Mouse (Mus musculus): ENCODE results near the gene Smg5. TPM values are rescaled to one million over a fixed set of nuclear protein-coding genes. Genes with fewer than 3 reads are reported as not detected.

The Smg5 gene
- polyA plus RNA-seq, 1 experiment from 2014 or later, result 57.2 TPM

DNA sequence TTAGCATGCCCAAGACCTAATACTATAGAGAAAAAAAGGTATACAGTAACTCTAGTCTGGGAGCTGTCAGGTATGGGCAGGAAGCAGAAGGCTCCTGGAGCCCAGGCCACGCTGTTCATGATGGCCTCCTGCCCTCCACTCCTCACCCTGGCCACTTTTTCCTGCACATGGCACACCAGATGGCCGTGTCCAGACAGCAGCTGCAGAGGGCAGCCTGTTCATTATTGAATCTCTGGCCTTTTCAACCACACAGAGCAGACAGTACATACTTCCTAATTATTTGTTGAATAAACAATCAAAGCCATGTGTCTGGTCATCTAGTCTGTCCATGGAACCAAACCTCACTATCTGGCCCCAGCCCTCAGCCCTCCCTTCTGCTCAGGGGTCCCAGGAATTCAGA, 62.6 kb downstream of the Smg5 start:
- H3K4me2 ChIP-seq (ENCODE audit: low read depth), result no peak overlapping the region
- H3K27ac ChIP-seq (ENCODE audit: low read depth, low read length), result no peak overlapping the region
- DNase-seq (ENCODE audit: low spot score), result no peak
- H3K4me1 ChIP-seq (ENCODE audit: control insufficient read depth, insufficient read depth, low read length), result no peaks in the 10 kb centered on the region
- no peak overlapping the region for H3K9ac ChIP-seq (ENCODE audit: low read length)
- no peak overlapping the region for H3K4me3 ChIP-seq (ENCODE audit: low read depth, low read length)
- H3K36me3 ChIP-seq (ENCODE audit: control insufficient read depth, insufficient read depth, low read length), result peaks cover 2% of the 10 kb centered on the region; the same call in 1 of the 2 replicates
- WGBS, result 88% methylated on average over 2 of the region's 2 CpGs
- no peaks in the 10 kb centered on the region for H3K27me3 ChIP-seq (ENCODE audit: control insufficient read depth, insufficient read depth, low read length)
- ATAC-seq (ENCODE audit: insufficient read depth, low FRiP score, low TSS enrichment), result no peak
- H3K9me3 ChIP-seq (ENCODE audit: control insufficient read depth, low read length), result no peaks in the 10 kb centered on the region

DNA sequence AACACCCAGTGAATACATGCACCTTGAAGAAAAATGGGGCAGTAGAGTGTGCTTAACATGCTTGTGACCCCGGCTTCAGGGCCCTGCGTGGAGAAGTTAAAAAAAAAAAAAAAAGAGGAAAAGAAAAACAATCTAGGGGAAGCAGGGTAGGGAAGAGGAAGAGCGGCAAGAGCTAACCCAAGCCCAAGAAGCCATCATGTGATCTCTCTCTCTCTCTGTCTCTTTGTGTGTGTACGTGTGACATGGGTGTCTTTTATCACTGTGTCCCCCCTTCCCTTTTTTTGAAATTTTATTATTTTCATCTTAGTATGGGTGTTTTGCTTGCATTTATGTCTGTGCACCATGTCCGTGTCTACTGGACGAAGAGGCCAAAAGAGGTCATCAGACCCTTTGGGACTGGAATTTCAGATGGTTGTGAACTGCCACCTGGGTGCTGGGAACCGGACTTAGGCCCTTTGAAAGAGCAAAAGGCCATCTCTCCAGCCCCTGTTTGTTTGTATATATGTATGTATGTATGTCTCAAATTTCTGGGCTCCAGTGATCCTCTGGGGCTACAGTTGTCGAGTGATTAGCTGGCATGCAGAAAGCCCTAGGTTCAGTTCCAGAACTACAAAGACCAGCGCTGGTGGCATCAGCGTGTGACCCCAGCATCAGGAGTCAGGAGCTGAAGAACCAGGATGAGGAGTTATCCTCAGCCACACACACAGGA, 67.6 kb downstream of the Smg5 start:
- H3K27ac ChIP-seq (ENCODE audit: low read depth, low read length), result no peak overlapping the region
- 0 out of 2 replicates have a peak, but pooled peaks cover 2% of the 10 kb centered on the region for H3K4me1 ChIP-seq (ENCODE audit: control insufficient read depth, insufficient read depth, low read length)
- no peaks in the 10 kb centered on the region for H3K9me3 ChIP-seq (ENCODE audit: control insufficient read depth, low read length)
- WGBS, result 92% methylated on average over 10 of the region's 10 CpGs
- DNase-seq (ENCODE audit: low spot score) (no peak), ATAC-seq (ENCODE audit: insufficient read depth, low FRiP score, low TSS enrichment) (no peak)
- H3K27me3 ChIP-seq (ENCODE audit: control insufficient read depth, insufficient read depth, low read length), result no peaks in the 10 kb centered on the region
- H3K4me3 ChIP-seq (ENCODE audit: low read depth, low read length), result no peak overlapping the region
- H3K4me2 ChIP-seq (ENCODE audit: low read depth), result no peak overlapping the region
- no peak overlapping the region for H3K9ac ChIP-seq (ENCODE audit: low read length)
- peaks cover 2% of the 10 kb centered on the region; the same call in 1 of the 2 replicates for H3K36me3 ChIP-seq (ENCODE audit: control insufficient read depth, insufficient read depth, low read length)

DNA sequence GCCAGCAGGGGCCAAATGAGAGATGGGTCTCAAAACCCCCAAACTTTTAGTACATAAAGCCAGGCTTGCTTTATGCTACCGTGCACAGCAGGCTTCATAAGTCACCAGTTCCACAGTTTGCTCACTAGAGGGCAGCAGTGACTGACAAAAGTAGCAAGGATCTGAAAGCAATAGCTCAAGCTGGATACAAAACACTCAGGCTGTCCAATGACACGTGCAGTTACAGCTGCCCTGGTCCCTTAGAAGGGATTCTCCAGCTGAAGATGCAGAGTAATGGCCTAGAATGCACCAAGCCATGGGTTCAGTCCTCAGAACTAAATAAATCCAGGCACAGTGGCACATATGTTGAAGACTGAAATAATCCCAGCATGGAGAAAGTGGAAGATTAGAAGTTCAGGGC, 71.0 kb downstream of the Smg5 start:
- H3K36me3 ChIP-seq (ENCODE audit: control insufficient read depth, insufficient read depth, low read length), result peaks cover 2% of the 10 kb centered on the region; the same call in 1 of the 2 replicates
- 4% methylated on average over 2 of the region's 2 CpGs for WGBS
- no peak overlapping the region for H3K4me3 ChIP-seq (ENCODE audit: low read depth, low read length)
- no peak for ATAC-seq (ENCODE audit: insufficient read depth, low FRiP score, low TSS enrichment)
- no peak overlapping the region for H3K9ac ChIP-seq (ENCODE audit: low read length)
- peaks cover 3% of the 10 kb centered on the region; the same call in 1 of the 2 replicates for H3K4me1 ChIP-seq (ENCODE audit: control insufficient read depth, insufficient read depth, low read length)
- peak; percentile 78 for DNase-seq (ENCODE audit: low spot score)
- H3K27ac ChIP-seq (ENCODE audit: low read depth, low read length), result no peak overlapping the region
- no peak overlapping the region for H3K4me2 ChIP-seq (ENCODE audit: low read depth)
- H3K27me3 ChIP-seq (ENCODE audit: control insufficient read depth, insufficient read depth, low read length), result no peaks in the 10 kb centered on the region
- H3K9me3 ChIP-seq (ENCODE audit: control insufficient read depth, low read length), result no peaks in the 10 kb centered on the region

DNA sequence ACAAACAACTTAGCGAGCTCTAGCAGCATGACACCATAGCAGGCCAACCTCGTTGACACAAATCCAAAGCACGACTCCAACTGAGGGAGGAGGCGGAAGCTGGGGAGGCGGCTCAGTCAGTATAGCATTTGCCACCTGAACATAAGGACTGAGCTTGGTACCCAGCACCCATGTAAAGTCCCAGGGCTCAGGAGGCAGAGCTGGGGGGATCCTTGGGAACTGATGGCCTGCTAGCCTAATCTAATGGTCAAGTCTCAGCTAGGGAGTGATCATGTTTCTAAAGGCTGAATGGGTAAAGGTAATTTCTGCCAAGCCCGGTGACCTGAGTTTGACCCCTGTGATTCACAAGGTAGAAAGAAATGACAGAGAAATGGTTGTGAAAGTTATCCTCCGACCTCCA, 71.5 kb downstream of the Smg5 start:
- no peak overlapping the region for H3K4me2 ChIP-seq (ENCODE audit: low read depth)
- DNase-seq (ENCODE audit: low spot score) (no peak), ATAC-seq (ENCODE audit: insufficient read depth, low FRiP score, low TSS enrichment) (no peak)
- 54% methylated on average over 7 of the region's 7 CpGs for WGBS
- H3K9ac ChIP-seq (ENCODE audit: low read length), result no peak overlapping the region
- H3K36me3 ChIP-seq (ENCODE audit: control insufficient read depth, insufficient read depth, low read length), result no peaks in the 10 kb centered on the region; the same call in 1 of the 2 replicates
- no peaks in the 10 kb centered on the region for H3K27me3 ChIP-seq (ENCODE audit: control insufficient read depth, insufficient read depth, low read length)
- H3K4me1 ChIP-seq (ENCODE audit: control insufficient read depth, insufficient read depth, low read length), result peaks cover 3% of the 10 kb centered on the region; the same call in 1 of the 2 replicates
- no peaks in the 10 kb centered on the region for H3K9me3 ChIP-seq (ENCODE audit: control insufficient read depth, low read length)
- no peak overlapping the region for H3K27ac ChIP-seq (ENCODE audit: low read depth, low read length)
- no peak overlapping the region for H3K4me3 ChIP-seq (ENCODE audit: low read depth, low read length)

DNA sequence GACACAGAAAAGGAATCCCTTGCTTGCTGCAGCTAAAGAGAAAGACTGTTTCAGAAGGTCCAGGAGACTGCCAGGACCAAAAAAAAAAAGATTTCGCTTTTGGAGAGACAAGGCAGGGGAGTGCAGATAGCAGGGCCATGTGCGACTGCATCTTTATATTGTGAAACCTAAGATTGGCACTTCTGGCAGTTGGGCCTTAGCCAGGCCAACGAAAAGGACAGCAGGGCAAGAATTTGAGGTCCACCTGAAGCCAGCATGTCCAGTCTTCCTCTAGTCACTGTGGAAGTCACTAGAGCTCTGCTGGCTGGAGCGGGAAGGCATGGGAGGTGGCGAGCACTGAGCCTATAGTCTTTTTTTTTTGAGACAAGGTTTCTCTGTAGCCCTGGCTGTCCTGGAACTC, 72.9 kb downstream of the Smg5 start:
- Histone ChIP-seq H3K4me2 (ENCODE audit: low read depth) (peak overlapping the region; percentile 70), H3K9me3 (ENCODE audit: control insufficient read depth, low read length) (no peaks in the 10 kb centered on the region)

DNA sequence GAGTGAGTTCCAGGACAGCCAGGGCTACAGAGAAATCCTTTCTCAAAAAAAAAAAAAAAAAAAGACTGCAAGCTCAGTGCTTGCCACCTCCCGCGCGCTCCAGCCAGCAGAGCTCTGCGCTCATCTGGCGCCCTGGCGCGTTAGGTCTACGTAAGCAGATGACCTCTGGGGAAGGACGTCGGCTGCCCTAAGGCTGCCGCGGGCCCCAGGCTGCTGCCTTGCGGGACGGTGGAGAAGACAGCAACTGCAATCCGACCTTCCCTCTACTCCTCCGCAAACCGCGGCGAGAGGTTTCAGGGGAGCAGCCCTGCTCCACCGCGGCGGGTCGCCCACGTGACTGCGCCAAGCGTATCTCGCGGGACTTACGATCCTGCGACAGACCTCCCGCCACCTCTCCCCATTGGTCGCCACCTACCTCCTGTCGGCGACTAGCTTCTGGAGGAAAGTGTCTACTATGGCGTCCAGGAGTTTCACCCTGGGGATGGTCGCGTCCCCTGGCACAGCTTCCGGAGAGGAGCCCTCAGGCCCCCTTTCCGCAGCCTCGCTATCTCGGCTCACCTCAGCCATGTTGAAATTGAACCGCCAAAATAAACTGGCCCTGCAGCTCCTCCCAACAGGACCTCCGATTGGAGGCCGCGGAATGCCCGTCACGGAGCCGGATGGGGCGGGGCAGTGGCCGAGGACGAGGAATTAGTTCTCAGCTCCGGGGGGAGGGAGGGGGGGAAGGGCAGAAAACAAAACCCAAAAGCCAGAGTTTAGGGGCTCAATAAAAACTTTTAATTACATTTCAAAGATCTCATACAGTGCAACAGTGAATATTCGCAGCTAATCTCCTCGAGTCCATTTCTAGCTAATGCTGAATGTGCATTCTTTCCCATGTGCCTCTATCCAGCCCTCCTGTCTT, 73.9 kb downstream of the Smg5 start, which contains the start of gene Pmf1:
Pmf1 (minus strand) TSS at position 591 of the 904 bp plus-strand sequence.
- ATAC-seq (ENCODE audit: insufficient read depth, low FRiP score, low TSS enrichment), result peak; percentile 90
- Histone ChIP-seq H3K36me3 (ENCODE audit: control insufficient read depth, insufficient read depth, low read length) (peaks cover 2% of the 10 kb centered on the region; the same call in 1 of the 2 replicates), H3K27ac (ENCODE audit: low read depth, low read length) (peak within 1 kb of the TSS; percentile 81), H3K4me1 (ENCODE audit: control insufficient read depth, insufficient read depth, low read length) (peaks cover 3% of the 10 kb centered on the region; the same call in 1 of the 2 replicates), H3K9me3 (ENCODE audit: control insufficient read depth, low read length) (no peaks in the 10 kb centered on the region), H3K27me3 (ENCODE audit: control insufficient read depth, insufficient read depth, low read length) (no peaks in the 10 kb centered on the region), H3K4me3 (ENCODE audit: low read depth, low read length) (peak within 1 kb of the TSS; percentile 60), H3K9ac (ENCODE audit: low read length) (peak within 1 kb of the TSS; percentile 84), H3K4me2 (ENCODE audit: low read depth) (peak within 1 kb of the TSS; percentile 70)
- under 1% methylated on average over 53 of the region's 54 CpGs for WGBS
- peak; percentile 92 for DNase-seq (ENCODE audit: low spot score)

More for the DNA sequence above, 72.9 kb downstream of the Smg5 start:
- Histone ChIP-seq H3K9ac (ENCODE audit: low read length) (peak overlapping the region; percentile 84; the same call in 1 of the 2 replicates), H3K27me3 (ENCODE audit: control insufficient read depth, insufficient read depth, low read length) (no peaks in the 10 kb centered on the region), H3K4me3 (ENCODE audit: low read depth, low read length) (peak overlapping the region; percentile 60), H3K36me3 (ENCODE audit: control insufficient read depth, insufficient read depth, low read length) (no peaks in the 10 kb centered on the region; the same call in 1 of the 2 replicates), H3K4me1 (ENCODE audit: control insufficient read depth, insufficient read depth, low read length) (peaks cover 3% of the 10 kb centered on the region; the same call in 1 of the 2 replicates), H3K27ac (ENCODE audit: low read depth, low read length) (no peak overlapping the region)
- ATAC-seq (ENCODE audit: insufficient read depth, low FRiP score, low TSS enrichment) (no peak), DNase-seq (ENCODE audit: low spot score) (no peak)
- WGBS, result 73% methylated on average over 5 of the region's 5 CpGs

DNA sequence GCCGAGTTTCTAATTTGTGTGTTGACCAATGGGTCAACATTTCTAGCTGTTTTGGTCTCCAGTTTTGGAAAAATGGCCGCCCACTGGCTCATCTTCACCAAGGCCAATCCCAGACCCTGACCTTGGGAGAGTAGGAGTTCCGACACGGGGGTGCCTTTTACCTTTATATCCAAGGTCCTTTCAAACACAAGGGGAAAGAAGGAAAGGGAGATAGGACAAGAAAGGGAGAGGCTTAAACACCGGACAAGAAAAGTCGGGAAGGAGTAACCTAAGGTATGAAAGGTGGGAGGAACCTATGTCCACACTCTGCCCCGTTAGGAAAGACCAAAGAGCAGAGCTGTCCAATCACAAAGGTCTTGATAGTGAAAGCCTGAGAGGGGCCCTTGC, 74.6 kb downstream of the Smg5 start:
- 24% methylated on average over 7 of the region's 7 CpGs for WGBS
- Histone ChIP-seq H3K4me2 (ENCODE audit: low read depth) (peak overlapping the region; percentile 70), H3K4me1 (ENCODE audit: control insufficient read depth, insufficient read depth, low read length) (peaks cover 3% of the 10 kb centered on the region; the same call in 1 of the 2 replicates), H3K9me3 (ENCODE audit: control insufficient read depth, low read length) (no peaks in the 10 kb centered on the region), H3K4me3 (ENCODE audit: low read depth, low read length) (peak overlapping the region; percentile 60), H3K27ac (ENCODE audit: low read depth, low read length) (no peak overlapping the region), H3K9ac (ENCODE audit: low read length) (no peak overlapping the region), H3K36me3 (ENCODE audit: control insufficient read depth, insufficient read depth, low read length) (peaks cover 4% of the 10 kb centered on the region; the same call in 1 of the 2 replicates), H3K27me3 (ENCODE audit: control insufficient read depth, insufficient read depth, low read length) (no peaks in the 10 kb centered on the region)
- no peak for ATAC-seq (ENCODE audit: insufficient read depth, low FRiP score, low TSS enrichment)
- DNase-seq (ENCODE audit: low spot score), result no peak

DNA sequence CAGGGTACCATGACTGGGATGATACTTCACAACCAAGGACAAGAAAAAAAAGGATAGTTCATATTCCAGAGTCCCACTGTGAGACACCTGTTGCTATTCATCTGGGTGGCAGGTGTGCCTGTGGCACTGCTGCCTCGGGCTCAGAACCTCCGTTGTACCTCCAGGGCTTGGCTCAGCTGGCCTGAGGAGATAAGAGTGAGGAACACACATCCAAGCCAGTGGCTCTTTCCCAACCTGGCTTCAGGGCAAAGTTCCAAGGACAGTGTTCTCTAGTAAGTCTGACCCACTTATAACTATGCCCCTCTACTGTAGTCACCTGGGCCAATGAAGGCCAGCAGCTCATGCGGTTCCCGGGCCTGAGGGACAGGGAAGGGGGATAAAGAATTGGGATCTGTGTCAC, 75.6 kb downstream of the Smg5 start:
- H3K9ac ChIP-seq (ENCODE audit: low read length), result no peak overlapping the region
- H3K27ac ChIP-seq (ENCODE audit: low read depth, low read length), result no peak overlapping the region
- no peak overlapping the region for H3K4me2 ChIP-seq (ENCODE audit: low read depth)
- peaks cover 7% of the 10 kb centered on the region for H3K36me3 ChIP-seq (ENCODE audit: control insufficient read depth, insufficient read depth, low read length)
- ATAC-seq (ENCODE audit: insufficient read depth, low FRiP score, low TSS enrichment), result no peak
- H3K4me1 ChIP-seq (ENCODE audit: control insufficient read depth, insufficient read depth, low read length), result peaks cover 3% of the 10 kb centered on the region; the same call in 1 of the 2 replicates
- no peak for DNase-seq (ENCODE audit: low spot score)
- no peaks in the 10 kb centered on the region for H3K9me3 ChIP-seq (ENCODE audit: control insufficient read depth, low read length)
- H3K4me3 ChIP-seq (ENCODE audit: low read depth, low read length), result no peak overlapping the region
- H3K27me3 ChIP-seq (ENCODE audit: control insufficient read depth, insufficient read depth, low read length), result no peaks in the 10 kb centered on the region
- 86% methylated on average over 4 of the region's 4 CpGs for WGBS

Data from neural tube, embryonic 11.5 days (tissue).